Mouse (Mus musculus): ENCODE measurements around the gene Ahsg. TPM values are rescaled to one million over a fixed set of nuclear protein-coding genes. Genes with fewer than 3 reads are reported as not detected.

The Ahsg gene
- polyA plus RNA-seq, 1 experiment from 2014 or later = 2,676 TPM

- Histone ChIP-seq H3K4me2 (no peak overlapping the region), H3K4me3 (replicated peaks) (no peak overlapping the region), H3K27ac (replicated peaks) (no peak overlapping the region; the same call in 1 of the 2 replicates), H3K27me3 (no peaks in the 10 kb centered on the region), H3K4me1 (replicated peaks) (peaks cover 22% of the 10 kb centered on the region), H3K36me3 (replicated peaks) (no peaks in the 10 kb centered on the region), H3K9ac (no peak overlapping the region), H3K9me3 (replicated peaks) (no peaks in the 10 kb centered on the region)
- WGBS (ENCODE audit: insufficient replicate concordance) = 52% methylated on average over 4 of the region's 4 CpGs
- ATAC-seq (ENCODE audit: insufficient read depth) = no peak
Observed at GRCm38 (mm10) chr16:22888835-22889234, 2.2 kb upstream of the Ahsg start.

DNA sequence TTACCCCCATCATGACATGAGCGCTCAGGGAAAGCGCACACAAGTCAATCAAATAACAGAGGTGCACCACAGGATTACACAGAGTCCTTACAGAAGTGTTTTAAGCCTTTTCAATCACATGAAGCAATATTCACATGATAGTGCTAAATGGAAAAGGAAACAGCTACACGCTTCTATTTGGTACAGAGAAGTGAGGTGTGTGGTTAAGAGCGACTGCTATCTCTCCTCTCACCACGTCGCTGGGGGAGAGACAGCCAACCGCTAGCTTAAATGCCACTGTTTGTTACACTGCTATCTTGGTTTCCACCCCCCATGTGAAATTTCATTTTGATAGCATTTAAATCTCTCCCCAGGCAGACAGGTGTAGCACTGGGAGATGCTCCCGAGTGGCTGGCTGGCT, 1.4 kb upstream of the Ahsg start:
- Histone ChIP-seq H3K9ac (no peak overlapping the region), H3K4me3 (replicated peaks) (no peak overlapping the region), H3K4me2 (no peak overlapping the region), H3K27ac (replicated peaks) (no peak overlapping the region), H3K9me3 (replicated peaks) (no peaks in the 10 kb centered on the region), H3K27me3 (no peaks in the 10 kb centered on the region), H3K36me3 (replicated peaks) (no peaks in the 10 kb centered on the region), H3K4me1 (replicated peaks) (peaks cover 22% of the 10 kb centered on the region)
- ATAC-seq (ENCODE audit: insufficient read depth) = no peak
- WGBS (ENCODE audit: insufficient replicate concordance) = 38% methylated on average over 8 of the region's 8 CpGs

DNA sequence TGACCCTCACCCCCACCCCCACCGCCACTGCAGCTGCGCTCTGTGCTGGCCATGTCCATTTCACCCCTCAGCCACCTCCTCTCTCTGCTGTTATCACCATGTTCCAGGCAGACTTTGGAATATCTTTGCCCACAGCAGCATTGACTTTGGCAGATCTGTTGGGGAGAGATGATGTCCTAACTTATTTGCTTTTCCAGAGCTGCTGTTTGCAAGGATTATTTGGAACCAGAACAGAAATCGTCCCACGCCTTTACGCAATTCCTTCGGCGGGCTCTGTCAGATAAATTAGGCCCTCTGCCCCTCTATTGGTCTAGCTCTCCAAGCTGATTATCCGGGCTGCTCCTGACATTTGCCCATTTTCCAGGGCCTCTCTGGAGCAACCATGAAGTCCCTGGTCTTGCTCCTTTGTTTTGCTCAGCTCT, 667 bp downstream of the Ahsg start:
- Histone ChIP-seq H3K27ac (replicated peaks) (peak overlapping the region; percentile 84), H3K9me3 (replicated peaks) (no peaks in the 10 kb centered on the region), H3K36me3 (replicated peaks) (no peaks in the 10 kb centered on the region), H3K4me2 (no peak overlapping the region), H3K9ac (no peak overlapping the region), H3K4me3 (replicated peaks) (peak overlapping the region; percentile 34), H3K4me1 (replicated peaks) (peaks cover 16% of the 10 kb centered on the region), H3K27me3 (no peaks in the 10 kb centered on the region)
- peak; percentile 63 for ATAC-seq (ENCODE audit: insufficient read depth)
- WGBS (ENCODE audit: insufficient replicate concordance) = 66% methylated on average over 8 of the region's 8 CpGs

DNA sequence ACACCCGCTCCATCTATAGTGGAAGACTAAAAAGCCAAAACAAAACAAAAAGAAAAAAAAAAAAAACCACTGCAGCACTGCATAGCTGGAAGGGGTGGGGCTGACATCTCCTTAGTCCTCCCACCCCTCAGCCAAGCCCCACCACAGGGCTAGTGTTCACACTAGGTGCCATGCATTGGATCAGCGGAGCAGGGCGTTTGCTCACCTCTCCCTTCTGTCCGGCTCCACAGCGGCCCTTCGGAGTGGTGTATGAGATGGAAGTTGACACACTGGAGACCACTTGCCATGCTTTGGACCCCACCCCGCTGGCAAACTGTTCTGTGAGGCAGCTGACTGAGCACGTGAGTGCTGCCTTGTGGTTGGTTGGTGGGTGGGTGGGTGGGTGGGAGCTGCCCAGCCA, 3.0 kb downstream of the Ahsg start:
- 0 out of 2 replicates have a peak overlapping the region, but pooled peaks have one; percentile 5 for H3K4me3 ChIP-seq (replicated peaks)
- WGBS (ENCODE audit: insufficient replicate concordance) = 61% methylated on average over 8 of the region's 8 CpGs
- peak; percentile 19; the same call in 1 of the 2 replicates for ATAC-seq (ENCODE audit: insufficient read depth)
- peaks cover 16% of the 10 kb centered on the region for H3K4me1 ChIP-seq (replicated peaks)
- no peaks in the 10 kb centered on the region for H3K9me3 ChIP-seq (replicated peaks)
- H3K27ac ChIP-seq (replicated peaks) = peak overlapping the region; percentile 24; the same call in 1 of the 2 replicates
- H3K36me3 ChIP-seq (replicated peaks) = no peaks in the 10 kb centered on the region
- 0 out of 2 replicates have a peak overlapping the region, but pooled peaks have one; percentile 23 for H3K4me2 ChIP-seq
- H3K27me3 ChIP-seq = no peaks in the 10 kb centered on the region
- no peak overlapping the region for H3K9ac ChIP-seq

GRCm38 (mm10) chr16:22896618-22897017, 5.5 kb downstream of the Ahsg start:
- Histone ChIP-seq H3K27me3 (no peaks in the 10 kb centered on the region), H3K4me2 (no peak overlapping the region), H3K27ac (replicated peaks) (no peak overlapping the region), H3K4me3 (replicated peaks) (no peak overlapping the region), H3K9ac (no peak overlapping the region), H3K4me1 (replicated peaks) (no peaks in the 10 kb centered on the region), H3K36me3 (replicated peaks) (no peaks in the 10 kb centered on the region), H3K9me3 (replicated peaks) (no peaks in the 10 kb centered on the region)
- no peak for ATAC-seq (ENCODE audit: insufficient read depth)
- WGBS (ENCODE audit: insufficient replicate concordance) = 32% methylated on average over 2 of the region's 2 CpGs

- H3K36me3 ChIP-seq (replicated peaks) = no peaks in the 10 kb centered on the region
- H3K9me3 ChIP-seq (replicated peaks) = no peaks in the 10 kb centered on the region
- no peaks in the 10 kb centered on the region for H3K27me3 ChIP-seq
- 27% methylated on average over 5 of the region's 5 CpGs for WGBS (ENCODE audit: insufficient replicate concordance)
- H3K27ac ChIP-seq (replicated peaks) = no peak overlapping the region
- ATAC-seq (ENCODE audit: insufficient read depth) = peak; percentile 16; the same call in 1 of the 2 replicates
- no peak overlapping the region for H3K9ac ChIP-seq
- no peak overlapping the region for H3K4me3 ChIP-seq (replicated peaks)
- H3K4me2 ChIP-seq = no peak overlapping the region
- H3K4me1 ChIP-seq (replicated peaks) = no peaks in the 10 kb centered on the region
Observed at GRCm38 (mm10) chr16:22899346-22899745, 8.3 kb downstream of the Ahsg start.

DNA sequence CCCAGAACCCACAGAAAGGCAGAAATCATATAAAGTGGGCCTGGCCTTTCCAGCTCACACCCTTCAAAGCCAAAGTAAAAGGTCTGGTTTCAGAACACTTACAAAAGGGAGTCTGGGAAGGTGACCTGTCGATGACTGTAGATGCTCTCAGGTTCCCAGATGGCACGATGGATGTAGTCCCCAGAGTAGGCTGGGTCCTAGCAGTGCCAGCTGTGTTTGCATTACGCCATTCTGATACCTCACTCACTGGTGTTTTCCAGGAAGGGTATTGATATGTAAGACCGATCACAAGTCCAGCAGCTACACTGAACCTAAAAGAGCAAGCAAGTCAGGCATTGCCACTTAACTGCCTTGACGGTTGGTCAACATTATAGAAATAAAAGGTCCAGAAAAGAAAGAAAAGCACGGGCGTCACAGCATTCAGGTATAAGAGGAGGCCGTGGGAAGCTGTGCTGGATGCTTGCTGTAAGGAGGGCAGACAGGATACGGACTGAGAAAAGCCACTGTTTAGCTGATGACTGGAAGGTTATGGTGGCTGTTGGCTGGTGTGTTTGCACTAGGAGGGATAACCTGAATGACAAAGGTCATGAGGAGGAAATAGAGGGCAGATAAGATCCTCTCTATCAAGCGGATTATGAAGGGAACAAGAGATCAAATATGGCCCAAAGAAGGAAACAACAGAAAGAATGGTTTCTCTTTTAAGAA, 8.9 kb downstream of the Ahsg start:
- no peaks in the 10 kb centered on the region for H3K4me1 ChIP-seq (replicated peaks)
- 55% methylated on average over 10 of the region's 10 CpGs for WGBS (ENCODE audit: insufficient replicate concordance)
- ATAC-seq (ENCODE audit: insufficient read depth) = peak; percentile 62

GRCm38 (mm10) chr16:22901326-22901725, 10.2 kb downstream of the Ahsg start:
- Histone ChIP-seq H3K4me2 (no peak overlapping the region), H3K9ac (no peak overlapping the region), H3K9me3 (replicated peaks) (no peaks in the 10 kb centered on the region), H3K27me3 (no peaks in the 10 kb centered on the region), H3K4me3 (replicated peaks) (no peak overlapping the region), H3K36me3 (replicated peaks) (no peaks in the 10 kb centered on the region), H3K27ac (replicated peaks) (no peak overlapping the region), H3K4me1 (replicated peaks) (no peaks in the 10 kb centered on the region)
- no peak for ATAC-seq (ENCODE audit: insufficient read depth)
- 54% methylated on average over 3 of the region's 3 CpGs for WGBS (ENCODE audit: insufficient replicate concordance)

More for the DNA sequence above, 8.9 kb downstream of the Ahsg start:
- Histone ChIP-seq H3K9me3 (replicated peaks) (no peaks in the 10 kb centered on the region), H3K36me3 (replicated peaks) (no peaks in the 10 kb centered on the region), H3K4me3 (replicated peaks) (no peak overlapping the region), H3K27ac (replicated peaks) (no peak overlapping the region), H3K9ac (no peak overlapping the region), H3K4me2 (no peak overlapping the region), H3K27me3 (no peaks in the 10 kb centered on the region)

DNA sequence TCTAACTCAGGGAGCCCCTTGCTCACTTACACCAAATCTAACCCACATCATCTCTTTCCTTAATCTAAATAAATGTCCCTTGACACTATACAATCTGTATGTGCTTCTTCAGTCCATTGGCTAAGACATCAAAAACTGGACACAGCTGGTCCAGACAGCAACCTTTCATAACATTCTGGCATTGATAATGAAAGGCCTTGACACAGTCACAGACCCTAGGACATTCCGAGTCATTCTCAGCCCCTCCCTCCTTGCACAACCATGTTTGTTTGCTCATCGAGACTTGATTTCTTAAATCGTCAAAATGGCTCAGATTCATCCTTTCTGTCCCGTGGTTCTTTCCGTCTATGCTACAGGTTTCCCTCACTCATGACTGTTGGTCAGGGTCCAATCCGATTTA, 18.2 kb downstream of the Ahsg start:
- H3K4me1 ChIP-seq (replicated peaks) = no peaks in the 10 kb centered on the region
- H3K27me3 ChIP-seq = no peaks in the 10 kb centered on the region
- no peaks in the 10 kb centered on the region for H3K36me3 ChIP-seq (replicated peaks)
- H3K9ac ChIP-seq = no peak overlapping the region
- H3K9me3 ChIP-seq (replicated peaks) = no peaks in the 10 kb centered on the region
- no peak for ATAC-seq (ENCODE audit: insufficient read depth)
- 57% methylated on average over 6 of the region's 6 CpGs for WGBS (ENCODE audit: insufficient replicate concordance)
- no peak overlapping the region for H3K4me2 ChIP-seq
- H3K27ac ChIP-seq (replicated peaks) = no peak overlapping the region
- no peak overlapping the region for H3K4me3 ChIP-seq (replicated peaks)

- Histone ChIP-seq H3K9me3 (replicated peaks) (no peaks in the 10 kb centered on the region), H3K4me2 (no peak overlapping the region), H3K27ac (replicated peaks) (no peak overlapping the region), H3K4me3 (replicated peaks) (no peak overlapping the region), H3K27me3 (no peaks in the 10 kb centered on the region), H3K4me1 (replicated peaks) (no peaks in the 10 kb centered on the region), H3K9ac (no peak overlapping the region), H3K36me3 (replicated peaks) (no peaks in the 10 kb centered on the region)
- WGBS (ENCODE audit: insufficient replicate concordance) = 63% methylated on average over 3 of the region's 3 CpGs
- no peak for ATAC-seq (ENCODE audit: insufficient read depth)
Observed at GRCm38 (mm10) chr16:22911986-22912385, 20.9 kb downstream of the Ahsg start.

- Histone ChIP-seq H3K4me1 (replicated peaks) (no peaks in the 10 kb centered on the region), H3K4me2 (no peak overlapping the region), H3K27ac (replicated peaks) (no peak overlapping the region), H3K4me3 (replicated peaks) (no peak overlapping the region), H3K36me3 (replicated peaks) (no peaks in the 10 kb centered on the region), H3K27me3 (no peaks in the 10 kb centered on the region), H3K9ac (no peak overlapping the region), H3K9me3 (replicated peaks) (no peaks in the 10 kb centered on the region)
- no peak for ATAC-seq (ENCODE audit: insufficient read depth)
- WGBS (ENCODE audit: insufficient replicate concordance) = 61% methylated on average over 6 of the region's 6 CpGs
Observed at GRCm38 (mm10) chr16:22912886-22913285, 21.8 kb downstream of the Ahsg start.

- ATAC-seq (ENCODE audit: insufficient read depth) = no peak
- H3K9ac ChIP-seq = no peak overlapping the region
- no peaks in the 10 kb centered on the region for H3K27me3 ChIP-seq
- H3K27ac ChIP-seq (replicated peaks) = no peak overlapping the region
- no peak overlapping the region for H3K4me2 ChIP-seq
- H3K4me1 ChIP-seq (replicated peaks) = no peaks in the 10 kb centered on the region
- no peaks in the 10 kb centered on the region for H3K9me3 ChIP-seq (replicated peaks)
- H3K4me3 ChIP-seq (replicated peaks) = no peak overlapping the region
- no peaks in the 10 kb centered on the region for H3K36me3 ChIP-seq (replicated peaks)
Observed at GRCm38 (mm10) chr16:22914276-22914675, 23.2 kb downstream of the Ahsg start.
